Comparison of ENCODE assay signal across 51 mouse cellular contexts in genomic region chr2:144074059-144074458, GRCm38 (mm10). TPM values are rescaled to one million over a fixed set of nuclear protein-coding genes. Genes with fewer than 3 reads are reported as not detected.
"Had no signal": no experiment of that assay in that cellular context is flagged by ENCODE, and none has a peak within 500 bp of the region (broad histone marks: within the 10 kb centered on the region; RNA-seq: fewer than 3 reads in every experiment).

No protein-coding gene starts in this region.

- H3K36me3 ChIP-seq: heart, embryonic 10.5 days; heart, embryonic 12.5 days; heart, embryonic 13.5 days; heart, embryonic 15.5 days; hindbrain, embryonic 10.5 days; hindbrain, embryonic 12.5 days; hindbrain, embryonic 13.5 days; hindbrain, embryonic 15.5 days; intestine, embryonic 15.5 days; kidney, embryonic 15.5 days had no signal

- DNase-seq: heart, postnatal 10 days; heart, postnatal 14 days; heart, postnatal 36 days; heart, postnatal 4 days; kidney, adult 11 months; kidney, adult 18-20 months; kidney, adult 2 months; kidney, adult 8-10 months; kidney, adult 9 months; kidney, postnatal 10 days; kidney, postnatal 14 days; kidney, postnatal 25 days; kidney, postnatal 36 days; kidney, postnatal 4 days; layer of hippocampus, adult 9-11 months; layer of hippocampus, postnatal 36 days had no signal

- H3K4me2 ChIP-seq: heart, embryonic 11.5 days; heart, embryonic 12.5 days; heart, embryonic 13.5 days; heart, embryonic 15.5 days; hindbrain, embryonic 12.5 days; hindbrain, embryonic 13.5 days; hindbrain, embryonic 14.5 days; hindbrain, embryonic 15.5 days; intestine, embryonic 15.5 days; kidney, embryonic 15.5 days had no signal

- H3K4me3 ChIP-seq: heart, embryonic 10.5 days; heart, embryonic 12.5 days; heart, embryonic 13.5 days; heart, embryonic 15.5 days; hindbrain, embryonic 10.5 days; hindbrain, embryonic 12.5 days; hindbrain, embryonic 13.5 days; hindbrain, embryonic 15.5 days; intestine, embryonic 15.5 days; kidney, embryonic 15.5 days; layer of hippocampus, adult 2 months had no signal

- H3K27me3 ChIP-seq: heart, embryonic 15.5 days; hindbrain, embryonic 12.5 days; hindbrain, embryonic 13.5 days; hindbrain, embryonic 15.5 days; intestine, embryonic 15.5 days; kidney, embryonic 15.5 days had no signal

- H3K9me3 ChIP-seq: heart, embryonic 10.5 days; heart, embryonic 12.5 days; heart, embryonic 13.5 days; heart, embryonic 15.5 days; hindbrain, embryonic 10.5 days; hindbrain, embryonic 12.5 days; hindbrain, embryonic 13.5 days; hindbrain, embryonic 15.5 days; intestine, embryonic 15.5 days; kidney, embryonic 15.5 days had no signal

- H3K4me1 ChIP-seq: hindbrain, embryonic 15.5 days; intestine, embryonic 15.5 days had no signal

- ATAC-seq: hindbrain, embryonic 16.5 days; hindbrain, postnatal 0 days; inflammation-experienced regulatory T-cells, adult 6 months; intestine, postnatal 0 days had no signal

- H3K9ac ChIP-seq: heart, embryonic 12.5 days; heart, embryonic 13.5 days; heart, embryonic 15.5 days; hindbrain, embryonic 12.5 days; hindbrain, embryonic 13.5 days; hindbrain, embryonic 14.5 days; hindbrain, embryonic 15.5 days; intestine, embryonic 15.5 days; kidney, embryonic 15.5 days had no signal

- H3K27ac ChIP-seq: heart, embryonic 10.5 days; heart, embryonic 13.5 days; heart, embryonic 15.5 days; hindbrain, embryonic 10.5 days; hindbrain, embryonic 12.5 days; hindbrain, embryonic 13.5 days; hindbrain, embryonic 14.5 days; hindbrain, embryonic 15.5 days; hindbrain, postnatal 0 days; intestine, embryonic 15.5 days; kidney, embryonic 15.5 days; kidney, postnatal 0 days; layer of hippocampus, adult 2 months had no signal

RNA-seq across cellular contexts. Expression of gene Banf2, which starts 41.2 kb away (rescaled TPM):
- total RNA-seq: heart, postnatal 10 days; heart, postnatal 14 days; heart, postnatal 25 days; heart, postnatal 36 days; heart, postnatal 4 days; hematopoietic stem cell, adult 5-6 weeks; hindbrain, postnatal 0 days; layer of hippocampus, adult 18-20 months; layer of hippocampus, adult 2 months; layer of hippocampus, adult 8-10 months; layer of hippocampus, postnatal 10 days; layer of hippocampus, postnatal 14 days; layer of hippocampus, postnatal 25 days; layer of hippocampus, postnatal 36 days; left cerebral cortex, adult 18-20 months had no signal
- polyA plus RNA-seq: heart, embryonic 10.5 days; heart, embryonic 11.5 days; heart, embryonic 12.5 days; heart, embryonic 13.5 days; heart, embryonic 14.5 days; heart, embryonic 15.5 days; heart, embryonic 16.5 days; heart, postnatal 0 days; hindbrain, embryonic 10.5 days; hindbrain, embryonic 11.5 days; hindbrain, embryonic 12.5 days; hindbrain, embryonic 13.5 days; hindbrain, embryonic 14.5 days; hindbrain, embryonic 15.5 days; hindbrain, embryonic 16.5 days; hindbrain, postnatal 0 days; inflammation-experienced regulatory T-cells, adult 6 months; intestine, embryonic 14.5 days; intestine, embryonic 16.5 days; intestine, postnatal 0 days; kidney, adult 2 months; kidney, embryonic 14.5 days; kidney, embryonic 15.5 days; kidney, embryonic 16.5 days; kidney, postnatal 0 days; large intestine, adult 2 months had no signal
